Mouse (Mus musculus) layer of hippocampus, adult 11-12 months (tissue): ENCODE measurements around the gene Ist1.
A peak's percentile ranks its signal among the peaks of the same experiment; 100 is the strongest.

ENCODE experiments used
- DNase-seq: peaks from one replicate; pipeline ENCODE4 v3.0.0; 2022; ENCODE audit warnings: low spot score

Ist1 gene

DNA sequence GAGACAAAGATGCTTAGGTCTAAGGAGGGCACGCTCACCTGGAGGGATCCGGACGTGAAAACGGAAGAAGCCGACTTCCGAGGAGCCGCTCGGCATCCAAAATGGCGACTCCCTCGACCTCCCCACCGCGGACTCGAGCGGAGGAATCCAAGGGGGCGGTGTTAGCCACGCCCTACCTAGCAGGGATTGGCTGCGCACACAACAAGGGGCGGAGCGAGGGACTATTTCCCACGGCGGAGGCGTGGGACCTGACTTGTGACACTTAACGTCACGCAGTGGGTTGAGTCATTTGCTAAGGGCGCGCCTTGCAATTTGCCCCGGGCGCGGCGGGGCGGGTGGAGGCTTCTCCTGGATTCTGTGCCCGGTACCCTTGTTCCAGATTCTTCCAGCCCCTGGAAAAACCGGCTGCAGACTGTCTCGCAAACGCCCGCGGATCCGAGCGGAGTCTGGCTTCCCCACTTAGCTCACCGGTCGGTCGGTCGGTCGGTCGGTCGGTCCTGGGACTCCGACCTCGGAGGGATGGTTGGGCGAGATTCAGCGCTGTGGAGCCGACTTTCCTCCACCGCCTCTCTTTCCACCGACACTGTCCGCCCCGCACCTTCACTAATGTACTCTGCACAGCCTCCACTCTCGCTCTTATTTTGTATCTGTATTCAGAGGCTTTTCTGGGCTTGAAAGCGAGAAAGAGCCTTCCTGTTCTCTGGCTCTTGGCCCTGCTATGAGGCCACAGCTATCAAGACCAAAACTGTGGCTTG is at the start of gene Ist1:
Gene Ist1, minus strand, starts transcription at position 115 of the 755 bp plus-strand sequence.
- DNase-seq = peak; percentile 99

DNA sequence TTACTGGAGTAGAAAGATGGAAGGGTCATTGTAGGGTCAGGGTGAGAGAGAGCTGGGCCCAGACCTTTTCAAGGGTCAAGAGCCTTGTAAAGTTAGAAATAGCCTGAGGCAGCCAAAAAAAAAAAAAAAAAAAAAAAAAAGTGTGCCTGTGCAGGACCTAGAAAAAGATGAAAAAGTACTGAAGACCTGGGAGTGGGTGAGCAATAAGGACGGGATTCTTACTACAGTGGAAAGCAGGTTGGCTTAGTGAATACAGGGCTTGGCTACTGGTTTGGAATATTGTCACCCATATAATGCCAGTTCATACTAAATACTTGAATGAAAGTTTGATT is 45.0 kb upstream of the Ist1 start:
- no peak for DNase-seq

DNA sequence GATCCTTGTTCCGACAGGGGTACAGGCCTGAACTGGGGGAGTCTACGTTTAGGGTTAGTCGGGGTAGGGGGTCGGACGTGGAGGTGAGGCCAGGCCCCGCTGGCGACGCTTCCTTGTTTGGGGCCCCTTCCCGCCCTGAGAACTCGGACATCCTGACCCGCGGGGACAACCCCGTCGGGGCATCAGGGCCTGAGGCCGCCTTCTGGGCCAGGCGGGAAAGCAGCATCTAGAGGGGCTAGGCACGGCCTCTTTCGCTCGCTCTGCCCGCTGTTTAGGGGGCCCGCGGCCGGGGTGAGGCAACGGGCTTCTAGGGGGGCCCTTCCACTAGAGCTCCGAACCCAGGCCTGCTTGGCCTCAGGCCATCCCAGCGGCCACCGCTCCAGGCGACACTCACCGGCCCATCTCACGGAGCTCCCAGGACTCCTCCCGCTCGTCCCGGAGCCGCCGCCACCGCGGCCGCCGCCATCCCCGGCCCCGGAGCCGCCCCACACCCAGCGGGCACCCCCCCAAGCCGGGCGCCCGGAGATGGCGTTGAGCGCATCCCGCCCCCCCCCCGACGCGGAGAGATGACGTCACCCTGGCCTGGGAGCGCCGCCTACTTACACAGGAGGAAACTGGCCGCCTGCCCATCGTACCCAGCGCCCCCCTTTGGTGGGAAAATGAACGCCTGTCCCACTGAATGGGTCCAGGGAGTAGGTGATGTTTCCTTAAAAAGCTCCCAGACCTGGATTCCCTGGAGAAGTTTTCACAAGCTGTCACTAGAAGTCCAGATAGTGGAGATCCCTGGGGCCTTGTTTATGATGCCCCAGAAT is 44.4 kb upstream of the Ist1 start, which contains the start of gene Atxn1l:
Gene Atxn1l, minus strand, starts transcription at position 503 of the 812 bp plus-strand sequence.
- peak; percentile 89 for DNase-seq

DNA sequence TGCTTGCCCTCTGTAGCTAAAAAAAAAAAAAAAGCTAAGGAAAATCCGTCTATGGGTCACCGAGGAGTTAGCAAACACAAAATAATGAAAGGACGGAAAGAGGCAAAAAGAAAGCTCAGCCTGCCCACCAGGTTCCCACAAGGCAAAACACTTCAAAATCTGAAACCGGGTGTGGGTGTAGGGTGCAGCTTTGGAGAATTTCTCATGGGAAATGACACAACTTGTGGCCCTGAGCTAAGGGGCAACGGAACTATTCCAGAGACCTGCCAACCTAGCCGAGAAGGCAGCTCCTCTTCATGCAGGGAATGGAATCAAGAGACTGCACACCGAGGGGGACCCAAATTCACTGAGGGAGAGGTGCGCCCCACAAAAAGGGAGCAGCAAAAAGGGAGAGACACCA is 43.8 kb upstream of the Ist1 start:
- no peak for DNase-seq

DNA sequence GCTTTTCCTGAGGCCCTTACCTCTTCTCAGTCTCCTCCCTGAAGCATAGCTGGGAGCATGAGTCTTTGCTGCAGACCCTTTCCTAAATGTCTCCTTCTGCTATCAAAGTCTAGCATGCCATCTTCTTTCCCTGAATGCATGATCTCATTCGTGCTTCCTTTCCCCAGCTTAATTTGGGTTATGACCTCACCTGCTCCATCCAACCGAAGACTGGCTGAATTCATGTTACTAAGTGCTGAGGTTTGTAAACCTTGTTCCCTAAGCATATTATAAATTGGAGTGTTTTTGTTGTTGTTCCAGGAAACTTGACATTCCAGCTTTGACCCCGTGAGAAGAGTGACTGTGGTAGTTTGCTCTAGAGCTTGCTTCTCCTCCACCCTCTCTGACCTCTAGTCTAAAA is 41.0 kb upstream of the Ist1 start:
- no peak for DNase-seq

DNA sequence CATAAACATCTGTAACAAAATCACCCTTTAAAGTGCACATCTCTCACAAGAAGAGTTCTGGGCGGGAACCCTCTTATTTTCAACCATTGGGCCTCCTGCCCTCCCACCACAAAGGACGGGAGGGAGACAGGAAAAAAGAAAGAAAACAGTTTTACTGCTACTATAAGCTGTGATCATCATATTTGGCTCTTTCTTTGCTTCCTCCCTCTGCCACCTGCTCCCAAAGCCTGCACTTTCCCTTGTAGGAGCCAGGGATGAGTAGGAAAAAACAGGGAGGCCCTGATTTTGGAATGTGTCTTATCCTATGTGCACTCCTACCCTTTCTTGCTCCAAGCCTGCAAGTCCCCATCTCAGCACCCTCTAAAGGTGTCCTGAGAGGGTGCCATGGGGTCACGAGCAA is 38.0 kb upstream of the Ist1 start:
- DNase-seq = no peak

DNA sequence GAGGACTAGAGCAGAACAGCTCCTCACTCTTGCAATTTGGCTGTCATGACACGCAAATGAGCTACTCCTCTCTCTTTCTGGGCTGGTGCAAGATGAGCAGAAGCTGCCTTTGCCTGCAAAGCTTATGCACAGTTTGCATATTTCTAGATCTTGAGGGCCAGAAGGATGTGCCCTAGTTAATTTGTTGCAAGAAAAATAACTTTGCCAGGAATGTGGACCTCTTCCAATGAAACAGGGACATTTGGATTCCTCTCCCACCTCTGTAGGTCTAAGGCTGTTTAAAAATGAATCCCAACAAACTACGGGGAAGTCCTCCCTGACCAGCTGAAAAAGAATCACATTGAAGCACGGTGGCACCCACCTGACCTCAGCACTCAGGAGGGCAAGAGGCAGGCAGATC is 32.0 kb upstream of the Ist1 start:
- no peak for DNase-seq

DNA sequence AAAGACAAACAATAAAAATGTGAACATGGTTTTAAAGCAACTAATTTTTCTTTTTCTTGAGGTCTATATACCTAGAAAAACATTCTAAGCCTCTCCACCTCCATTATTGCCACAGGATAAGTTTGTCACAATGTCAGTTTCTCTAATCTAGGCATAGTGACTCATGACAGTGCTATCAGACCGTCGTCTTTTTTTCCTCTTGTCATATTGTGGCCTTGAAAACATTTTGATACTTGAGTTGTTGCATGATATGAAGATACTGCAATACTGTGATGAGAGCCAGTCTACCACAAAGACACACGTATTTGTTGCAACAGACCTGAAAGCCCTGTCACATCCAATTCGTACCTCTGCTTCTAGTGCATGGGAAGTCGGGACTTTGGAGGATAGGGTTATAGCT is 21.9 kb upstream of the Ist1 start:
- DNase-seq = no peak

DNA sequence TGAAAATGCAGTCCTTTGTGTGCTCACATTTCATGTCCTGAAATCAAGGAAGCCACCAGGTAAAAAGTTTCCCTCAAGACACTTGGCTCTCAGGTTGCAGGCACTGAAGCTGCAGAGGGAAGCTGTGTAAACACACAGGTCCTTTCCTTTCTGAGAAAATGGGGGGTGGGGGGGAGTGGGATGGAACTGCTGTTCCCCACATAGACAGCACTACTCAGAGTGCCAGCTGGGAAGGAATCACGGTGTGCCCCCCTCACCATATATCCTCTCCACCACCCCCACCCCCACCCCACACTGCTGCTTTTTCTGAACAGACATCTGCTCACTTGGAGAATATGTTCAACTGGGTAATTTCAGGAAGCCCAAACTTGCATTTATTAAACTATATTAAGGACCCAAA is 19.5 kb upstream of the Ist1 start:
- DNase-seq = no peak

DNA sequence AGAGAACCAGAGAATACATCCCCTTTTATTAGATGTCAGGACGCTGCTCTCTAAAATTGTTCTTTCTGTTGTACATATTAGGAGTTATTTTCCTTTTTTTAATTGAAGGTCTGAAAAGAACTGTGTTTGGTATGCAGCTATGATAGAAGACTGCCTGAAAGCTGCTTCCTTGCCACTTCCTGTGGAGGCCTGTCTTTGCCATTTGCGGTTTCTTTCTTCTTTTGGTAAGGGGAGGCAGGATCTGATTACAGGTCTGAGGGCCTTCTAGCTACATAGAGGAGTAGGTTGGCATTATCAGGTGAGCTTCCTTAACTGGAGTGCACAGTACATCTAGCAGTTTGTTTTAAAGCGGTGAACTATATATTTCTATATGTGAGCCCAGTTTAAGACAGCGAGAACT is 14.9 kb upstream of the Ist1 start:
- DNase-seq = no peak

DNA sequence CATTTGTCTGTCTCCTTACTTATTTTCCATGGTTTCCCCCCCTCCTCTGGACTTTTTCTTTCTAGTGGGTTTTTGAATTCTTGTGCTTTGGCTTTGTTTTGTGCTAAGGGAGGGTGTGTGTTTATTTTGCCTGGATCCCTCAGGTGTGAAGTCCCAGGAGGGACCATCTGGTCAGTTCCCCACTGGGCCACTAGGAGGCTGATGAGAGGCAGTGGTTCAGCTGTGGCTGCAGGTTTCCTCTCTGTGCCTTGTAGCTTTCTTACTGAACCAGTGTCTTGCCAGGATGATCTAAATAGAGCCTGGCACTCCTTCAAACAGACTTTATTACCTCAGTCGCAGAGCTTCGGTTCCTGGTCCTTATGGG is 13.8 kb upstream of the Ist1 start:
- peak; percentile 73 for DNase-seq

DNA sequence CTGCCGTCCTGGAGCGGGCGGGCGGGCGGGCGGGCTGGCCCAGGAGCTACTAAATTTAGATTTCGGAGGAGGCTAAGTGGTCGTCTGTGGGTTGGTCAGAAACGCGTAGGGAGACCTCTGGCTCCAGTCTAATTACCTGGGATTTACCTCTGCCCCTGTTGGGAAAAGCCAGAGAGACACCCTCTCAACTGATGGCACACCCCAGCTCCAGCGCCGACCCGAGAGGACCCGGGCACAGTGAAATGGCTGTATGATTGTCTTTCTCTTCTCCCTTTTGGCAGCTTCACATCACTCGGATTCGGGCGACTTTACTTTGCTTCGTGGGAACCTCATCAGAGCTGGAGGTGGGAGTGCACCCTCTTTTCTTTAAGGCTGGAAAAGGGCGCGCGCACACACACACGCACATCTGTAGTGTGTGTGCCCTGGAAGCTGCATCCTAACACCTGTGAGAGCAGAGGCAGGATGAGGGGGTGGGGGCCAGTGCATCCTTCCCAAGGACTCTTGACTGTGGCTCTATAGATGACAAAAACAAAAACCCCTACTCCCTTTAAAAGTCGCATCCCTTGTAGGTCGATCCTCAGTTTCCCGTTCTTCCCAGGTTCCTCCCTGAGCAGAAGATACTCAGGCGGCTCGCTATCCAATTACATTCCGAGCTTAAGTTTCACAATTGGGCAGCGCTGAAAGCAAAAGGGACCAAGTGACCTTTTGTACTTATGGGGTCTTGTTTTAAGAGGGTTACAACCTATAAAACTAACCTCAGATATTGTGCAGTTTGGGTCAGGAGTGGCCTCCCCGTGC is 13.2 kb upstream of the Ist1 start:
- peak; percentile 25 for DNase-seq

DNA sequence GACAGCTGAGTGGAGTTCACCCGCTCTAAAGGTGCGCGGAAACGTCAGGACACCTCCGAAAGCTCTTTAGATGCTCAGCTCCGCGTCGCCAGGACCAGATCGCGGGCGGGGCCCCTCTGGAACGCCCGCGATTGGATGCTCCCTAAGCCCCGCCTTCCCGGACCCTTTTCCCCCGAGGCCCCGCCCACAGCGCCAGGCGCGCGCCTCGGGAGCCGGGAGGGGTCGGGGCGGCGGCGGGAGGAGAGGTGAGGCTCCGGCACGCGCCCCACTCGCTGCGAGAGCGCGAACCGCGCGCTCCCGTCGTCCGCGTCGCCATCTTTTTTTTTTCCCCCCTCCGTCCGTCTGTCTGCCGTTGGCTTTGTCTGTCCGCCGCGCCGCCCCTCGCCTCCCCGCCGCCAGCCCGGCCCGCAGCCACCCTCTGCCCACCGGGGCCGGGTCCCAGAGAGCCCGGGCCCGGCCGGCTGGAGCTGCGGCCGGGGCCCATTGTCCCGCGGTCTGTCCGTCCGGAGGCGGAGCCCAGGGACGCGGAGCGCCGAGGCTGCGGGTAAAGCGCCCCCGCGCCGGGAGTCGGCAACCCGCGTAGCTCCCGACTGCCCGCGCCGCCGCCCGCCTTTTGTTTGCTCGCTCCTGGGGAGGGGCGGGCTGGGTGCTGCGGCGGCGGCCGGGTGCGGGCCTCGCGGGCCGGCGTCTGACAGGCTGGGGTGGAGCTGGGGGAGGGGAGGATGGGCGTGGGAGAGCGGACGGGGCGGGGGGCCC is 12.4 kb upstream of the Ist1 start, which contains the start of gene Zfp821:
Gene Zfp821, plus strand, starts transcription at position 227 of the 756 bp plus-strand sequence.
- peak; percentile 93 for DNase-seq

DNA sequence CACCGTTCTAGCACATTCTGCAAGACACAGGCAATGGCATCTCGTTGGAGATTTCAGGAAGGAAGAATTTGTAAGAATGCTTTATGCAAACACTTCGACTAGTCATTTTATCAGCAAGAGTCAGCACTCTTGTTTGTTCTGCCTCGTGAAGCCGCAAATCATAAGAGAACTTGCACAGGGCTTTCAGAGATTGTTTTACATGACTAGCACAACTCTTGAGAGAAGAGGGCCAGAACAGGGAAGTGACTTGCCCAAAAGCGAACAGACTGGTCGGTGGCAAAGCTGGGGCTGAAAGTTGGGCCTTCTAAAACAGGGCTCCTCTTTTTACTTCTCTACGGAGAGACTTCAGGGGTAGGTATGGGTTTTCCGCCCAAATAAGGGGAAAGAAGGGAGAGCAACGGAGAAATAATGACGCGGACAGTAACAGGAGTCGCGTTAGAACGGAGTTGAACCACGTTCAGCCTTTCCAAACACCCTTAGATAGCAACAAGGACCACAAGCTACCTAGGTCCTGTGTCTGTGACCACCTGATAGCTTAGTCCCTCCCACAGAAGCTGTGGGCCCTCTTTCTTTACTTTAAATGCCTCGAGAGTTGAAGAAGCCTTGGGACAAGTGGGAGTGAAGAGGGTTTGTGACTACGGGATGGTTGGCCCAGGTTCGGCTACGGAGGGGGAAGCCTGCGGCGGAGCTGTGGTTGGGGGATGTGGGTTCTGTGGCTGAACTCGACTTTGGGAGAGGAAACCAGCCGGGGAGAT is 11.7 kb upstream of the Ist1 start:
- DNase-seq = no peak

DNA sequence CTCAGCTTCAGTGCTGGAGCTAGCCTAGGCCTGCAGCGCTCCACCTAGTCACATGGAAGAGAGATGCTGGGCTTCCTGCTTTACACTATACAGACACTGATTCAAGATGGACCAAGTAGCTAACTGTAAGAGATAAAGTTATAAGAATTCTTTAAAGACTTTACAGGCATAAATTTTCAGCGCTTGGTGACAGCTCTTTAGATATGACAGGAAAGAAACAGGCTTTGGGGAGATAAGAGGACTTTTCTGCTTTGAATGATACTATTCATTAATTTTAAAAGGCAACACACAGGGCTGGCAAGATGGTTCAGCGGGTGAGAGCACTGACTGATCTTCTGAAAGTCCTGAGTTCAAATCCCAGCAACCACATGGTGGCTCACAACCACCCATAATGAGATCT is 5.4 kb upstream of the Ist1 start:
- no peak for DNase-seq

DNA sequence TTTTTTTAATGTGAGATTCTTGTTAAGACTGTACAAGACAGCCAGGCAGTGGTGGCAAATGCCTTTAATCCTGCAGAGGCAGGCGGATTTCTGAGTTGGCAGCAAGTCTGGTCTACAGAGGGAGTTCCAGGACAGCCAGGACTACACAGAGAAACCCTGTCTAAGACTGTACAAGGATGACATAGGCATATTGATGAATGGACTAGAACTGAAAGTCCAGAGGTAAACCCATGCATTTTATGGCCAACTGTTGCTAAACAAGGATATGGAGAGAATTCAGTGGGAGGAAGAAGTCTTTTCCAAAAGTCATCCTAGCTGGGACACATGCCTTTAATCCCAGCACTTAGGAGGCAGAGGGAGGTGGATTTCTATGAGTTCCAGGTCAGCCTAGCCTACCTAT is 4.7 kb upstream of the Ist1 start:
- DNase-seq = no peak

DNA sequence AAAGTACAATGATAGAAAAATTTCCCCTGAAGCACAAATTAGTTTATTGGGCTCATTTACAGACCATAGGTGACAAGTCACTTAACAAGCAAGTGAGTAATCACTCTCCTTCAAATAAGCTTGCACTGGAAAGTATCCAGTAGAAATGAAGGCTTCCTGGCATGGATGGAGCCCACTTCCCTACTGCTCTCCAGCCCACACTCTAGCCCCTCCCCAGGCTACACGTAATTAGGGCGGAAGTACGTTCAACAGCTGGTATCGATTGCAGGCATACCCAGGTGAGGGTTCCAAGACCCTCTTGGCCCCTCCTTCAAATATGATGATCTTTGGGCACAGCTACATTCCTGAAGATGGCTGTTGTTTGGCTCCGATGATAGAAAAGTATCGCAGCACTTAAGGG is 1.1 kb upstream of the Ist1 start:
- no peak for DNase-seq

DNA sequence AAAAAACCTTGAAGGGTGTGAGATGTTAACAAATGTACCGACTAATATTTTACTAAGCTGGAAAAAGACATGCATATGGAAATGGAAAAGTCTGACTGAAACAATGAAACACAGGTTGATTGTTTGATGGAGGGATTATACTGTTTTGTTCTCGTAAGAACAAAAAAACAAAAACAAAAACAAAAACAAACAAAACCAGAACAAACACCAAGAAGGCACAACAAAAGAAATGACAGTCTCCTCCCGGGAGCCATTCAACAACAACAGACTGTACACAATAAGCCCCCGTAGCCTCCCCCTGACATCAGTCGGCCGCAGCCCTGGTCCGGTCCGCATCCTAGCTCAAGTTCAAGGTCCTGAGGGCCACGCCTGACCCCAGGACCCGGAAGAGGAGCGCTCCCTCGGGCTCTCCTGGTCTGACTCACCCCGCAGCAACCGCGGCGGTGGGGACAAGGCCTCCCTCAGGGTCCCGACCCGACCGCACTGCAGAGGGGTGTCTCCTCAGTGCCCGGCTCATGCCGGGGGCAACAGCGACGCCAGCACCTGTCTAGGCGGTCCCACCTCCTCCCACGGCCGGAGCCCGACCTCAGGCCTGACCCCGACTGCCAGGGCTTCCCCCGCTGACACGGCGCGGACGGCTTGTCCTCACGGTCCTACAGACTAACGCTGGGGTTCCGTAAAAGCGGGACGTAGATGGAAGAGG is 466 bp downstream of the Ist1 start:
- no peak for DNase-seq

DNA sequence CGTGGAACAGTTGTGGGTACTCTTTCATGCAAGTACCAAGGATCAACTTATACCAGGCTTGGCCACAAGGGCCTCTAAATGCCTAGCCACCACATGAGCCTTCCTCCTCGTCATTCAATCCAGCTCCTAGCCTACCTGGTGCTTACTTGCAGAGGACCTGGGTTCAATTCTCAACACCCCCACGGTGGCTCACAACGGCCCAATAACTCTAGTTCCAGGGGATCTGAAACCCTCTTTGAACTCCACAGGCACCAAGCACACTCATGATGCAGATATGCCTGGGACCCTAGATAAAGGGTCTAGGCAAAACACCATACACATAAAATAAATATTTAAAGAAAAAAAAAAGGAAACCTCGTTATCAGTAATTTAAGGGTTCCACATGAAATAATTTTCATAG is 1.3 kb downstream of the Ist1 start:
- peak; percentile 22 for DNase-seq

DNA sequence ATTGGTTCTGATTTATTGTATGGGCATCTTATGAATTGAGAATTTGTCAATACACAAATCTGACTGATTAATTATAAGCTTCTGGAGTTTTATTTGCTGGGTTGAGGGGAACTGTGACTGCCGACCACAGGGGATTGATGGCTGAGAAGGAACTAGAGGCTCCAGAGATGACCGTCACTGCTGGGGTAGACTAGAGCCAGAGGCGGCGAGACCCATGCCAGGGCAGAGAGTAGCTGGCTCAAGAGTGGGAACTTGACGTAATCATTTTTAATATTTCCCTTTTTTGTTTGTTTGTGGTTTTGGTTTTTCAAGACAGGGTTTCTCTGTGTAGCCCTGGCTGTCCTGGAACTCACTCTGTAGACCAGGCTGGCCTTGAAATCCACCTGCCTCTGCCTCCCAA is 5.8 kb downstream of the Ist1 start:
- no peak for DNase-seq

DNA sequence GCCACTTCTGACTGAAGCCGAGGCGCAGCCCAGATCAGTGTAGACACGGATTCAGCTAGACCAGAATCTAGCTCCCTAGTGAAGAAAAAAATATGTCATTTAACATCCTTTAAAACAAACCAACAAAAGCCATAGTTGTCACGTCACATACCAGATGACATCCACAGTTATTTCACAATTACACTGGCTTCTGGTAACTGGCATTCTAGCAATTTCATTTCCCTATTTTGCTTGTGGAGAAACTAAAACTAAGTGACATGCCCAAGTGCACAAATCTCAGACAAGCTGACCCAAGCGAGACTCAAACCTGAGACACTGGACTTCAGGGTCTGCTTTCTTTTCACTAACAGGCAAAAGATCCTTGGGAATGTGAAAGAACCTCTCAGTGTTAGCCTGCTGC is 10.9 kb downstream of the Ist1 start:
- DNase-seq = no peak
